Mouse (Mus musculus) T-cell, adult 2 months (primary cell): ENCODE measurements around the gene Prmt1.

ENCODE experiments used
- DNase-seq: peaks from one replicate; pipeline ENCODE4 v3.0.0; 2022; ENCODE audit warnings: low spot score

The Prmt1 gene

DNA sequence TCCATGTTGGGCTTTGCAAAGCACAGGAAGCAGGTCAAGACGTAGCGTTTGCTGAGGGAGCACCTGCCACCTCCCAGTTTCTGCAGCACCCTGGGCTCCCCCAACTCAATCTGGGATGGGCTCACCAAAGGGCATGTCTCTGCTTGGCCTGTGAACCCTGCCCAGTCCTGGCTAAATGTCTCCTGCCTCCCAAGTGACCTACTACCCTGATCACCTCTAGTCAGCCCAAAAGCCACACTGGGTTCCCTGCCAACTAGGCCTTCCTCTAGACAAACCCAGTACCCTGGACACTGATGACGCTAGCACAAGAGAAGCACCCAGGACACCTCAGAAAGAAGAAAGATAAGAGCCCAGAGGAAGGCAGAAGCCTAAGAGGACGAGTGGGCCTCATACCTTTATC is 26.5 kb upstream of the Prmt1 start:
- DNase-seq: no peak

DNA sequence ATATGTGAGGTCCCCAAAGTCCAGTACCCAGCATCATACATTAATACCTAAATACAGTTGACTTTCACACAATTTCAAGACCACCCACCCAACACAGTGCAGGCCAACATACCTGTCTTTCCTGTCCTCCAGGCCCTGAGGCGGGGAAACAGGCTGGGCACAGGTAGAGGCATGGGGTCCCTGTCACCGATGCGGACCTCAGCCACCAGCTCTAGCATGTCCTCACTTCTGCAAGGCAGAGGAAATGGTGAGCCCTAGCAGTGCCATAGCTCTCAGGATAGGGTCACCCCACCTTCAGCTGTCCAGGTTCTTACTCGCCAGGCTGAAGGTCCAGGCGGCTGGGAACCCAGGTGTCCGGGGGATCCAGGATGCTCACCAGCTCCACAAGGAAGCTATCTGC is 25.6 kb upstream of the Prmt1 start:
- no peak for DNase-seq

DNA sequence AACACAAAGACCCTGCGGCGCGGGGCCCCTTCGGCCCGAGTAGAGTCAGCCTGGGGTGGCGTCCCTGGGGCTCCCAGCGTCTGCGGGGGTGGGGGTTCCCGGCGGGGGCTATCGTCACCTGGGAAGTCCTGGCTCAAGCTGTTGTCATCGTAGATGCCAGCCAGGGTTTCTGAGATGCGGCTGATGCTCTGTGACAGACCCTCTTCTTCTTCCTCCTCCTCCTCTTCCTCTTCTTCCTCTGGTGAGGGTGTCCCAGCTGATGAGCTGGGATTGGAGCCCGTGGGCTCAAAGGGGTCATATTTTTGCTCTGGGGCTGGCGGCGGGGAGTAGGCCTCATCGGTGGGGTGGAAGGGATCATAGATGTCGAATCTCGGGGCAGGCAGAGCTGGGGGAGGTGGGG is 22.0 kb upstream of the Prmt1 start:
- no peak for DNase-seq

DNA sequence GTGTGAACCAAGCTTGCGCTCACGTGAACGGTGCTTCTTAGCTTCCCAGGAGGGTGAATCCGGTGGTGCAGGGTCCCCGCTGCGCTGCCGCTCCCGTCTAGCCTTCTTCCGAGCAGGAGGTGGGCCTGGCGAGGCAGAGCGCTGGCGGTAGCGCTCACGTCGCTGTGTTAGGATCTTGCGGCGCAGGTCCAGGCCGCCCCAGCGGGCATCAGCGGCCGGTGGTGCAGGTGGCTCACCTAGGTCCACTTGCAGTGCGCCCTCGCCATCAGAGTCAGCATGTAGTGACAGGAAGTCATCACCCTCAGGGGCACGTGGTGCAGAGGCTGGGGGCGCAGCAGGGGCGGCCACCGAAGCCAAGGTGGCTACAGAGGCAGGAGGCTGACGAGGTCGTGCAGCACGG is 21.5 kb upstream of the Prmt1 start:
- DNase-seq: no peak

DNA sequence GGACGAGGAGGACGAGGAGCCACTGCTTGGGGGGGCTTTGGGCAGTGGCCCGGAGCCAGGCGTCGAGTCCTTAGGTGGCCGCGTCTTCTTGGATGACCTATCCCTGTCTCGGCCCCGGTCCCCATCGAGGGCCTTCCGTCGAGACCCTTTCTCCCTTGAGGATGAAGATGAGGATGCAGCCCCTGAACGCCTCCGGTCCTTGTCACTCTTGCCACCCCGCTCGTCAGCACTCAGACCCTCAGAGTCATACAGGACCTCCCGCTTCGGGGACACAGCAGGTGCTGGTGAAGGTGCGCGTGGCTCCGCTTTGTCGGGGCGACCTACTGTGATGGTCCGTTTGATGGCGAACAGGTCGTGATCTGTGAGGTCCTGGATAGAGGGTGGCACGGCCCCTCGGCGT is 20.8 kb upstream of the Prmt1 start:
- DNase-seq: no peak

DNA sequence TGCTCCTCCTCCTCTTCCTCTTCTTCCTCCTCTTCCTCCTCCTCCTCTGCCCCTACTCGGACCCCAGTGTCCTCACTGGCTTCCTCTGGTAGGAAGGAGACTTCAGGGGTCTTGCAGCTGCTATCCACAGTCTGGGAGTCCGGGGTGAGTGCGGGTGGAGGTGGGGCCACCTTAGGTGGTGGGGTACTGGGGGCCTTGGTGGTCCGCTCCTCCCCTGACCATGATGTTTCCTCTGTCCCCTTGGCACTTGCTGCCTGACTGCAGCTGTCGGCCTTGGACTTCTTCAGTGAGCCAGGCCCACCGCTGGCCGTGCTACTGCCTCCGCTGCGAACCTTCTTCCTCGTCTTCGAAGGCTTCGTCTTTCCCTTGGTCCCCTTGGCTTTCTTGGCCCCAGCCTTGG is 20.1 kb upstream of the Prmt1 start:
- DNase-seq: no peak

DNA sequence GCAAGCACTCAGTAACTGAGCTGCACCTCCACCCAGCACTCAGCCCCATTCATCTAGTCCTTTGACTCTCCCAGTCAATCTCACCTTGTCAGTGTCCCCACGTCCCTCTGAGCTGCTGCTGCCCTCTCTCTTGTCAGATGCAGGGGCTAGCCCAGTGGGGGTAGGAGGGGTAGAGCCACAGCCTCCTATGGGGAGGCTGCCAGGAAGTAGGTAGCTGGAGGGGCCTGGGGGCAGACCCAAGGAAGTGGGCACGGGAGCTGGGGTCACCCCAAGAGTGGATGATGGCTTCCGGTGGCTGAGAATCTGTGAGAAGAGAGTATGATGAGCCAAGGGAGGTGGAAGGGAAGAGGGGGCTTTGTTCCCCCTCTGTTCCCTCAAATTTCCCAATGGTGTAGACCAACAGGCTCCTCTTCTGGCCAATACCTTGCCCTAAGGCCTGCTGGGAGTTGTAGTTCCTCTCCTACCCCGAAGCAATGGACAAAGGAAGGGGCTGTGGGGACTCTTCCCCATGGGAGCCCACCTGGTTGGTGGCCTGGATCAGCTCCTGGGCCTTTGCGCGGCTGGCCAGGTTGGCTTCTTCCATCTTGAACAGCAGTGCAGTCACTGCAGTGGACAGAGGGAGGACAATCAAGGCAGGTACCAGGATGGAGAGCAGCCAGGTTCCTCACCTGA is 19.1 kb upstream of the Prmt1 start:
- no peak for DNase-seq

DNA sequence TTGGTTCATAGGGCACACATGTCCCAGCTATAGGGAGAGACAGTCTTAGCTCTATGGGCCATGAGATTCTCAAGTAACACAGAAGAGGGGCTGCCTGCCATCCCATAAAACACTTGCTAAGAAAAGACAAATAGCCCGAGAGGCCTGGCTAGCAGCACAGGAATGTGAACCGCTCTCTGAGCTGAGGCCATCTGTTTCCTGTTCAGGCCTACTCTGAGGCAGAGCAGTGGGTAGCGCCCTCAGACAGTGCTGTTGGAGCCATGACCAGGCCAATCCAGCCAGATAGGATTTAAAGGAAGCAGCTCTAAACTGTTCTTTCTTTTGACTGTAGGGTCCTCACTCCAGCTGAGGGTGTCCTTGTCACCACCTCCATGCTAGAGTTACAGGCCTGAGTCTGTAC is 18.2 kb upstream of the Prmt1 start:
- no peak for DNase-seq

DNA sequence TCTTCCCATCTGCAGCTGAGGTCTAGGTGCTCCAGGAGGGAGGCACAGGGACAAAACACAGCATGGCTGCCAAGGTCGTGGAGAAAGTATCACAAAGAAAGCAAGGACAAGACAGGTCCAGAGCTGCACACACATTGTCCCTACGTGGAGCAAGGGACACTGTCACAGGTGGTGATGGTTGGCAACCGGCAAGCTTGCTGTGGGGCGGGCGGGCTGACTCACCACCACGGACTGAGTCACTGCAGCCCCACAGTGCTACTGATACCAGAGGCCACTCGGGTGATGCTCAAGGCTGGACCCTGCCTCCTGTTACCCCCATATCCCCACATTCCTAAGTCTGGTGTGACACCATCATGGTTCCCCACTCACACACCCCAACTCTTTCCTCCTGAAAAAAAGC is 16.1 kb upstream of the Prmt1 start:
- no peak for DNase-seq

DNA sequence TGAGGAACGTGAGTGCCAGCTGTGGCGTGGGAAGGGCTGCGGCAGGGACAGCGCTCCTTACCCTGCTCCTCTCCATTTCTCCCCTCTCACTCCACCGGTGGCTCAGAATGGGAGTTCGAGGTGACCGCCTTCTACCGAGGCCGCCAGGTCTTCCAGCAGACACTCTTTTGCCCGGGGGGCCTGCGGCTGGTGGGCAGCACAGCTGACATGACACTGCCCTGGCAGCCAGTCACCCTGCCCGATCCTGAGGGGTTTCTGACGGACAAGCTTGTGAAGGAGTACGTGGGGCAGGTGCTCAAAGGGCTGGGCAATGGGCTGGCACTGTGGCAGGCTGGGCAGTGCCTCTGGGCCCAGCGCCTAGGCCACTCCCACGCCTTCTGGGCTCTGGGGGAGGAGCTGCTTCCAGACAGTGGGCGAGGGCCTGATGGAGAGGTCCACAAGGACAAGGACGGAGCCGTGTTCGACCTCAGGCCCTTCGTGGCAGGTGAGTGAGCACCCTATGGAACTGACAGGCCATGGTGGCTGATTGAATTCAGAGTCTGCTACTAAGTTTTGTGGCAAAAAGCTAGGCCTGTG is 14.3 kb upstream of the Prmt1 start:
- no peak for DNase-seq

DNA sequence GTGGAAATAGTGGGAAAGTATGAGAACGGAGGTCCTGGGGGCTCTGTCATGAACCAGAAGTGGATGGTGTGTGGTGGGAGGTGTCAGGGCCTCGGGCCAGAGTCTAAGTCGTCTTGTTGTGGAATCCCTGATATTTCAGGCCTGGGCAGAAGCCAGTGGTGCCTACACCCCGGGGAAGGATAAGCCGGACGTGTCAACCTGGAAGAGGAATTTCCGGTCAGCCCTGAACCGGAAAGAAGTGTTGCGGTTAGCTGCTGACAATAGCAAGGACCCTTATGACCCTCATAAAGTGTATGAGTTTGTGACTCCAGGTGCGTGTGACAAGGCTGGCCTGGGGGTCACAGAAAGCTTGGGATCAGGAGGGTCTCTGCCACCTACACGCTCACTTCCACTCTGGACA is 13.4 kb upstream of the Prmt1 start:
- no peak for DNase-seq

DNA sequence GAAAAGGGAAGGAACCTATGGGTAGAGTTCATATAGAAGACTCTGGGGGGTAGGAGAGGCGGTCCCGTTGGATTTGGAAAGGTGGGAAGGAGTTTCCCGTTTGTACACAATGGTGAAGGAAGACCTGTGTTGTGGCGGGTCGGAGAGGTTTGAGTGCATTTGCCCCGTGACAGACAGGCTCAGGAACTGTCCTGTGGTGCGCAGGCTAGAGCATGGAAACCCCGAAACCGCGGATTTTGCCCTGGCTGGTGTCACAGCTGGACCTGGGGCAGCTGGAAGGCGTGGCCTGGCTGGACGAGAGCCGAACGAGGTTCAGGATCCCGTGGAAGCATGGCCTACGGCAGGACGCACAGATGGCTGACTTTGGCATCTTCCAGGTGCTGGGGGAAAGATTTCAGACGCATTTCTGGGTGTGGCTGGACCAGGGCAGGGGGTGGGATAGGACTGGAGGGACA is 12.2 kb upstream of the Prmt1 start, which contains the start of gene Bcl2l12:
TSS of gene Bcl2l12 (minus strand) at position 212 of the 455 bp plus-strand sequence.
- no peak for DNase-seq

DNA sequence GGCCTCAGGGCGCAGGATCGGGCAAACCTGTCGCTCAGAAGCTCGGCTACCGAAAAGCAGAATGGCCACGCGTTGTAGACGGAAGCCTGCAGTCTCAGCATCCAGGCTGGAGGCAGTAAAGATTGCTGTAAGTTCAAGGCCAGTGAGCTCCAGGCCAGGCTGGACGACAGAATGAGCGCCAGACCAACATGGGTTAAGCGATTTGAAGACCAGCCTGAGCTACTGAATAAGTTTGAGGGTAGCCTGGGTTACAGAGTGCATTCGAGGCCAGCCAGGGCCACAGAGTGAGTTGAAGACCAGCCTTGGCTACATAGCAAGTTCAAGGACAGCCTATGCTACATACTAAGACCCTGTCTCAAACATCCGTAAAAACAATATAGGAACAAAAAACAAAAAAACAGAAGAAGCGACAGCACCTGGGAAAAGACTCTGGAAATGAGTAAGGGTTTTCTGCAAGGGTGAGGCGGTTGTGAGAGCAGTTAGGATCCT is 11.6 kb upstream of the Prmt1 start:
- DNase-seq: no peak

DNA sequence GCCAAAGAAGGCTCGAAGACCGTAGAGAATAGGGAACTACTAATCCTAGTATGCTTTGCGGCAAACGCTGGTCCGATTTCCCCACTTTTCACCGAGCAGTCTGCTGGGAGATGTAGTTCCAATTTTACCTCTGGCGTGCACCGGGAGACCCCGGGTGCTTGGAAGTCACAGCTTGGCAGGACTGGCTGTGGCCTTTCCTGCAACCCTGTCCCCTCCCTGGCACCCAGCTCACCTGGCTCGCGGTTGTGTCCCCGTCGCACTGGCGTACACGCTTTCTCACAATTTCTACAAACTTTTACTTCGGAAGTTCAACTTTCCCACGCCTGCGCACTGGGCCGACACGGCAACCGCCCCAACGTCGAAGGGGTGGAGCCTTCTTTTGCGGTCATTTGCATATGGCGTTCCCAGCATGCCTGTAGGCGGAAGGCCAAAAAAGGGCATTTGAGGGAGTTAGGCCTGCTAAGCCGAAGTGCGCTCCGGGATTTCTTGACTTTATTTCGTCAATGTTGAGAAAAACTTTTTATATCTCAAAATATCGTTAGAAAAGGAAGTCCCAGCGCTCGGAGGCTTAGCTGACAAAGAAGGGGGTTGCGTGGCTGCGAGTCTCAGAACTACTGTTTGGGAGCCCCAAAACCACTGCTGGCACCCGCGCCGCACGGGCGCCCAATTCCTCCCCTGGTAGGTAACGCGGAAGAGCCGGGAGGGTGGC is 11.0 kb upstream of the Prmt1 start, which contains the start of gene Irf3:
TSS of gene Irf3 (plus strand) at position 418 of the 709 bp plus-strand sequence.
- peak; percentile 96 for DNase-seq

DNA sequence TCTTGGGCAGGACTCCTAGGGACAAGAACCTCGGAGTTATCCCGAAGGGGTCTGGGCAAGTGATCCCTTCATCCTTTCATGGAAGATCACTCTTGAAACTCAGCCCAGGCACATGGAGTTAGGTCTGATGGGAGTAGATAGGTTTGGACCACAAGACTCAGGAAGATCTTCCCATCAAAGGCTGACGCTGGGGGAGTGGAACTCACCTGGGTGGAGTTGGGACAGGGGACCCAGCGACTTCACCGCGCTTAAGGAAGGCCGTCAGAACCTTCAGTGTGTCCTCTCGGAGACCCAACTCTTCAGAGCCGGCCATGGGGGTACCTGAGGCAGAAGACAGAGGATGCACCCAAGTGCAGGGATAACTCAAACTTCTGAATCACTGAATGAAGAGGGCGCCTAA is 10.3 kb upstream of the Prmt1 start:
- no peak for DNase-seq

DNA sequence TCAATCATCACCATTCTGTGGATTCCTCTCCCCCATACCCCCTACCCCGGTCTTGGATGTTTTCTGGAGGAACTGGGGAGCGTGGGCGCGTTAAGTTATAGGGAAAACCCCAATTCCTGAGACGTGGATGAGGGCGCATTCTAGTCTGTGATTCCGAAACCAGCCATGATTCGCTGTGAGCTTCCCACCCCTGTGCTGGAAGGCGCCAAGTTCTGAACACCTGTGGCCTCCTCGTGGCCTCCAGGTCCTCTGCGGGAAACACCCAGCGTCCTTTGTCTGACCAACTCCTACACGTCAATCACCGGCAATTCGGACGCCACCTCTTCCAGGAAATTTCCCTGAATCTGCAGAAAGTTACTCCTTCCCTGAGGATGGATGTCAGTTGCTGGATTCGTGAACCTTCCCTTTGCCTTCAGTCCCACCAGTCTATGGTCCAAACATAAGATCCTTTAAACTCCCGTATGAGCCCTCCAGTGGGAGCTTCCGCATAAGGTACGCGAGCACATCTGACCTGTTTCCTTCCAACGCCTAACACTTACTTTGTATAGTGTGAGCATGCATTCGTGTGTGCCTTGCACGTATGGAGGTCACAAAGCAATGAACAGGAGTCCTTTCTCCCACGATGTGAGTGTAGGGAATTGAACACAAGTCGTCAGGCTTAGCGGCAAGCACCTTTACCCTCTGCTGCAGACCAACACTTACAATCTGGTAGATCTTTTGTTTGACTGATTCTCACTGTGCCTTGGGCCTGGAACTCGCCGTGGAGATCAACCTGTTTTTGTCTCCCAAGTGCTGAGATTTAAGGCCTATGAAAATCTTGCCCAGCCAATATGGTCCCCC is 731 bp upstream of the Prmt1 start:
- no peak for DNase-seq

DNA sequence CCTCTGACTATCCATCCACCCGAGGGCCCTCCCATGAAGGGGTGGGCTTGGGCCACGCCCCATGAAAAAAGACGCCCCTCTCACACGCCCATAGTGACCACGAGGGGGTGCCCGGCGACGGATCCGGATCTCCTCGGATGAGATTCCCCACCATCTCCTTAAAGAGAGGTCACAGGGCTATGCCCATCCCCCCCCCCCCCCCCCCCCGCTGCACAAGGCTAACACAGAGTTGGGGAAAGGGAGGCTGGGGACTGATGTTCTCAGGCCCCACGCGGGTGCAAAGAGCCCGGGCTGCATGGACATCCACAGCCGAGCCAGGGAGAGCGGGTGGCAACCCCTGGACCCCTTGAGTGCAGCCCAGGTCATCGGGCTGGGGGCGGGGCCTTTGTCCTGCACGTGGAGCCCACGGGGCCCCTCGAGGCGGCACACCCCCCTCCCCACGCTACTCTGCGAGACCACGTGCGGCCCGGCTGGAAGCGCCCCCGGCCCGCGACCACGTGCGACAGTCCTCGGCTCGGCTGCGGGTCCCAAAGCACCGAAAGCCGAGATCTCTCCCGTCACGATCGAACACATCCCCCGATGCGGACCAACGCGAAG is 675 bp downstream of the Prmt1 start:
- DNase-seq: peak; percentile 43

DNA sequence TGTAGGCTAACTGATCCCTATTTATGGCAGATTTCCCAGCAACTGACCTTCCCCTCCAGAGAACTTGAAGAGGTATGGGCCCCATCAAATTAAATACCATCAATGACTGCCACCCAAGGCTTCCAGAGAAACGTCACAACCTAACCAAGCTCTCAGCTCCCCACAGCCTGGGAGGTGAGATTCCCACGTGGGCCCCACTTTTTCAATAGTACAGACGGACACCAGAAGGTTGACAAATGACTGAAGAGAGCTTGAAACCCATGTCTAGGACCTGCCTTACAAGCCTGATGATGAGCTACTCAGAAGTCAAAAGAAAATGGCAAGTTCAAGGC is 1.6 kb downstream of the Prmt1 start:
- no peak for DNase-seq

DNA sequence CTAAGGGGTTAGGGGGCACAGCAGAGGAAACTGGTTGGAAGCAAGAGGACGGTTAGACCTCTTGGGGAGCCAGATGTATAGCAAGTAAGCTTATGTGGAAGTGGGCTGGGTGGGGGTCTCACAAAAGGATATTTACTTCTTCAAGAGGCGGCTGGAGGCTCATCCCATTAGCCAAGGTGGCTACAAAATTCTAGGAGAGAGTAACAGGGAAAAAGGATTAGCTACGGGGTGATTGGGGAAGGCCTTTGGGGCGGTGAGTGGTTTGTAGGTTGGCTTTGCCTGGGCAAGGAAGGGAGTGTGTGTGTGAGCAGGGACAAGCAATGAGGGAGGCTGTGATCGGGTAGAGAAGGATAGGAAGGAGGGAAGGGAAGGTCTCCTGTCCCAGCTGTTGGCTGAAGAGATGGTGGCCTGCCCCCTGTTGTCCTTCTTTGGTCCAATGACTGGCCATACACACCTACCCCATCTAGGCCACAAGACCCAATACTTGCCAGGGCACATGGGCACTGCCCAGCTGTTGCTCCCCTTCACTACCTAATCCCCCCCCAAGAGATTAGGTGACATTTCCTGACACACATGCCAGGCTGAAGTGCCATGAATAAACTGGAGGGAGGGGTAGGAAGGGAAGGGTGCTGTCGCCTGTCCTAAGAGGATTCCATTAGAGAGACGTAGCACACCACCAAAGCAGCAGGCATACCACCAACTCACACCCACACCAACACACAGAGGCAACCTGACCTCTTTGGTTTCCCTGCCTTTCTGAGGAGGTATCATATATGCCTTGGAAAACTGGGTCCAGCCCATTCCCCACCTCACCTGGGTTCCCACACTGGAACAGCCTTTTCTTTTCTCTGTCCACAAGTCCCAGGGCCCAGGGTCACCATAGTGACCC is 2.2 kb downstream of the Prmt1 start:
- DNase-seq: no peak

DNA sequence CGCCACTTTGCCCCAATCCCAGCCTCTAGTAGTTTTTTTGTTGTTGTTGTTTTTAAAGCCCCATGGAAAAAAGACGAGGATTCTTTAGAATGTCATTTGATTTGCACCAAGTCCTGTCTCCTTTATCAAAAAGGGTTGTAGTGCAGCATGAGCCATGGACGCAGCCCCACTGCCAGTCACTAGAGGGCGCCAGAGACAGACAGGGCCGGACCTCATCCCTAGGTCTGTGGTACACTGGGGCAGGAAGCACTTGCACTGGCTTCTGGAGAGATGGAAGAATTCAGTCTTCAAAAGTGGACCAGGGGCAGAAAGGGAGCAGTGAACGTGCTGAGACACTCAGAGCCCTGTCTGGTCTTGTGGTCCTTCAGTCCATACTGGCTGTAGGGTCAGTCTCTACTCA is 3.3 kb downstream of the Prmt1 start:
- peak; percentile 84 for DNase-seq

DNA sequence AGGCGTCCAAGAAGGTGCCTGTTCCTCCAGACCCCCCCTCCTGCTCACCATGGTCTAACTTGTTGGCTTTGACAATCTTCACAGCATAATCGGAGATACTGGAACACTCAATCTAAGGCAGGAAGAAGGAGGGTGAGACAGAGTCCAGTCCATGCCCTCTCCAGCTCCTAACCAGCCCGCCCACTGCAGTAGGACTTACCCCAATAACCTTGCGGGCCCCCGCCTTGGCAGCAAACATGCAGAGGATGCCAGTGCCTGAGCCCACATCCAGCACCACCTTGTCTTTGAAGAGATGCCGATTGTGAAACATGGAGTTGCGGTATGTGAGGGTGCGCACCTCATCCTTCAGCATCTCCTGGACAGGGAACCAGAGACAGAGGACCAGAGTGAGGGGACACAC is 4.8 kb downstream of the Prmt1 start:
- DNase-seq: no peak
